Mouse (Mus musculus) WW6 (cell line): ENCODE data around the gene Galr2.
A peak's percentile ranks its signal among the peaks of the same experiment; 100 is the strongest.

Source experiments
- DNase-seq: peaks from one replicate; pipeline ENCODE4 v3.0.0-alpha.2; 2013; ENCODE audit warnings: low read depth, low spot score

Galr2 gene

DNA sequence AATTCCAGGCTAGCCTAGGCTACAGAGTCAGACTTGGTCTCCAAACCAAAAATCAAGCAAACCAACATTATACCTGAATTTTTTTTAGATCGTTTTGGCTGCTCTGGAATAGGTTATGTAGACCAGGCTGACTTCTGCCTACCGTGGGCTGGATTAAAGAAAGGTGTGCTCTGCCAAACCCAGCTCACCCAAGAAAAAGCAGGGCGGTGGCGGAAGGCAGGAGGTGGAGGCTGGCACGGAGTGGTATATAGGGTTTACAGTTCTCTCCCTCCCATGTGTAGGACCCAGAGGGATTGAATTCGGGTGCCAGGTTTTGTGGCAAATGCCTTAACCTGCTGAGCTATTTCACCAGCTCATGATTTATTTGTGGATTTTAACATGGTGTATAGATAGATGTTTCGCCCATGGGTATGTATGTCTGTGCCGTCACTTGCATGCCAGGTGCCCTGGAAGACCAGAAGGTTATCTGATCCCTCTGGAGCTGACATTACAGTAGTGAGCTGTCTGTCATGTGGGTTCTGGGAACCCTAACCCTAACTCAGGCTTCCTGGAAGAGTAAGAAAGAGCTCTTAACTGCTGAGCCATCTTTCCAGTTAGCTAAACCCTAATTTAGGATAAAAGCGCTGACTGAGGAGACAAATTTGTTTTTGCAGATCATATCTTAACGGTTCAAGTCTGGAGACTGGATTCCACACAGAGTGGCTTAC lies 26.4 kb downstream of the Galr2 start, which contains the start of gene Exoc7:
TSS of gene Exoc7 (minus strand) at position 215 of the 707 bp plus-strand sequence.
- no peak for DNase-seq

DNA sequence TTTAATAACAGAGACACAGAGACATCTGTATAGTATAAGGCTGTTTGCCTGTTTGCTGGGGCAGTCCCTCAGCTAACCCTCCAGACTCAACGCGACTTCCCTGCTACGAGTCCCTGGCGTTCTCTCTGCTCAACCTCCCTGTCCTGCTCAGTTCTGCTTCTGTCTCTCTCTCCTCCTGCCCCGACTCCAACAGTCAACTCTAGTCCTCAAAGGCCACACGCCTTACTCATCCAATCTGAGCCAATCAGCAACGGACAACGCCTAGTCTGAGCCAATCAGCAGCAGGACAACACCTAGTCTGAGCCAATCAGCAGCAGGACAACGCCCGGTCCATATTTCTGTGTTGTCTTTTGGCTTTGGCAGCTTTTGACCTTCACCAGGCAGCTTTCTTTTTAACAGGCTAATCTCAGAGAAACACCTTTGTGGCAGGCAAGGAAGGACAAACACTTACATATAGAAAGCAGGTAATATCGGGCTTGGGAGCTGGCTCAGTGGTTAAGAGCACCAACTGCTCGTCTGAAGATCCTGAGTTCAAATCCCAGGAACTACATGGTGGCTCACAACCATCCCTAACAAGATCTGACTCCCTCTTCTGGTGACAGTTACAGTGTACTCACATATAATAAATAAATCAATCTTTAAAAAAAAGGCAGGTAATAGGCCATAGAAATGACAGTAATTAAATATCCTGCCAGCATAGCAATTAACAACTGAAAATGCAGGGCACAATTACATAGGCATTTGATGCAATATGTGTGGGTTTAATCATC lies 27.2 kb downstream of the Galr2 start:
- DNase-seq: peak; percentile 75

DNA sequence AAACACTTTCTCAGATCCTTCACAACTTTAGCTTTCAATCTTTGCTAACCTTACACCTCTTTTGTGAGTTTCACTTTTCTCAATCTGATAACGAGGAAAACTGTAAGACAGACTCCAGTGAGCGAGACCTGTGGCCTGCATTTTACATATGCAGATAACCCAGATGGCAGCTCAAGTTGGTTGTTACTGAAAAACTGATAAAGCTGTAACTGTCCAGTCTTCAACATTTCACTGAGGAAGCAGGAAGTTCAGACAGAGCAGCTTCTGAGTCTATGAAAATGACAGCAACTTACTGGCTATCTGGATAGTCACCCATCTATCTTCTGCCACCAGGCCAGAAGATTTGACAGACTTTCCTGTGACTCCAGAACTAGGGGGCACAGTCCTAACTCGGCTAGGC lies 28.9 kb downstream of the Galr2 start:
- DNase-seq: no peak

DNA sequence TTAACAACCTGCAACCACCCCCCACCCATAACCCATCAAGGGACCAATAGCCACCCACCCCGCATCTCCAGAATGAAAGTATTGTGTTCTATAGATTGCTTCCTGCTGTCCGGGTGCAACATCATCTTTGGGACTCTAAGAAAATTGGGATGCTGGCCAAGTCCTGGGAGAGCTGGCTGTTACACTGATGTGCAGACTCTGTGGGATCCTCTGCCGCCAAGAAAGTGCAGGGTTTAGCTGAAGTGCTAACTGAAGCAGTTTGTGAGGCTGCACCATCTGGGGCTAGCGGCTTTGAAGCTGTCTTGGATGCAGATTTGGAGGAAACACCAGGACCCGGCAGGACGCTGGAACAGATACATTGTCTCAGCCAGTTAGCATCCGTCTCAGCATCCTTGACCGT lies 30.4 kb downstream of the Galr2 start:
- DNase-seq: no peak

DNA sequence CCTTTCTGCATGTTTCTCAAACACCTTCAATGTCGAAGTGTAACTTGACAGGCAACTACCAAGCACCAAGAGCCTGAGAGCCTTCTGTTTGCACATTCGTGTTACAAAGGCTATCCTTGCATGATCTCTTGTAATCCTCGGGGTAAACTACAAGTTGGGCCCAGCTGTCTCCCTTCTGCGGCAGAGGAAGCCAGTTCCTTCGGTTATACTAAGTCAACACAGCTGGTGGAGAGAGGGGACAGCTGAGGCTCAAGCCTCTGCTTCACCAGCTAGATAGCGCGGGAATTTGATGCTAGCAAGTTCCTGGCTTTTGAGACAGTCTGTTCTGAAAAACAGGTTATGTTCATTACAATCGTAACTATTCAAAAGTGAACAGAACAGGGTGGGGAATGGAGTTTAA lies 31.6 kb downstream of the Galr2 start:
- DNase-seq: no peak

DNA sequence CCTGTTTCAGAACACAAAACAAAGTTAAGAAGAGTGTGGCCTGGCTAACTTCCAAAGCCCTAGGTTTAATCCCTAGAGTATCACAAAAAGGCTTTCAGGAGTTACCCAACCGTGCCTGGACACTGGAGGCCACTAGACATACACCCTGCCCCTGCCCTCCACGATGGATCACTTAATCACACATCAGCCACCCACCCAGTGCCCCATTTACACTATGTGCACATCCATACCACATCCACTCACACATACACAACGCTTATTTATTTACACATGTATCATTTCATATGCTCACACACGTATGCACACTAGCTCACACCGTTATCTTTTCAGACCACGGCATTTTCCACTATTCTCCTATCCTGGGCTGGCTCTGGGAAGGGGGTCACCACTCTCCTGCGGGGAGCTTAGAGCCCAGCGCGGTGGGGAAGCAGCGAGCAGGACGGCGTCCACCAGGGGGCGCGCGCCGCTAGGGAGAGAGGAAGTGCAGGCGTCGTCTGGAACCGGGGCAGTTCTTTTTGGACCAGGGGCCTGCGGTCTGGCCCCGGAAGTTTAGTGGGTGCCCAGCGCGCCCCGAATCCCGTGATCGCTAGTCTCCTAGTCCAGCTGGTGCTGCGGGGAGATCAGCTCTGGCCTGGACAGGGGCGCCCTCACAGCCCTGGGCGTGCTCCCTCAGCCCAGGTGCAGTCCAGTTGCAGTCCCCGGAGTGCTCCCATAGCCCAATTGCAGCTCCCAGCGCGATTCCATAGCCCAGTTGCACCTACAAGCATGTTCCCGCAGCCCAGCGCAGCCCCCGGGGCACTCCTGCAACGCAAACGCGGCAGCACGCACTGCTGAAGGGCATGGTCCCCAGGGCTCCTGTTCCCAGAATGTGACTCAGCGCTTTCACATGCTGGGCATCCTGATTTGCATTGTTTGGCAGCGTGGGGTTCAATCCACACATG lies 38.2 kb downstream of the Galr2 start:
- DNase-seq: peak; percentile 75

DNA sequence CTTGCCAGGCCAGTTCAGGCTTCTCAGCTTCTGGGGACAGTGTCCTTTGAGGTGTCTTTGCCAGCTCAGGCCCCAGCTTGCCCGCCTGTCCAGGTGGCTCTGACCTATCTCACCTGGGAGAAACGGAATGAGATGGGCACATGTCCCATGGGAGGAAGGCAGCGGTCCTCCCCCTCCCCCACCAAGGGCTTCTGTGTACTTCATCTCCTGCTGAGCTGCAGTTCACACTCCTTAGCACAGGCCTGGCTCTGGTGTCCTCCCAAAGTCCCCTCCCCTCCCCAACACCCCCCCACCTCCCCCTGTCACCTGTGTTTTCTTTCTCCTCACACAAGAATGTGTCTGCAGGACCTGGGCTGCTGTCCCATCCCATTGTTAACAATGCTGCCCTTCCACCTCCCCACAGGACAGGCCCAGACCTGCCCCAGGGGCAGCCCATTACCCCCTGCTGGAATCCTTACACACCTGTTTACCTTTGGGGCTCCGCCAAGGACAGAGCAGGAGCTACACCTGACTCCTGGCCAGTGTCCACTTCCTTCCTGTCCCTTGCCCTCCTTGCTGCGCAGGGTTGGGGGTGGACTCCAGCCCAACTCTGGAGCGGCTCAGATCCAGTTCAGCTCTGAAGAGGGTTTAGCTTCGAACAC lies 46.3 kb downstream of the Galr2 start:
- no peak for DNase-seq

DNA sequence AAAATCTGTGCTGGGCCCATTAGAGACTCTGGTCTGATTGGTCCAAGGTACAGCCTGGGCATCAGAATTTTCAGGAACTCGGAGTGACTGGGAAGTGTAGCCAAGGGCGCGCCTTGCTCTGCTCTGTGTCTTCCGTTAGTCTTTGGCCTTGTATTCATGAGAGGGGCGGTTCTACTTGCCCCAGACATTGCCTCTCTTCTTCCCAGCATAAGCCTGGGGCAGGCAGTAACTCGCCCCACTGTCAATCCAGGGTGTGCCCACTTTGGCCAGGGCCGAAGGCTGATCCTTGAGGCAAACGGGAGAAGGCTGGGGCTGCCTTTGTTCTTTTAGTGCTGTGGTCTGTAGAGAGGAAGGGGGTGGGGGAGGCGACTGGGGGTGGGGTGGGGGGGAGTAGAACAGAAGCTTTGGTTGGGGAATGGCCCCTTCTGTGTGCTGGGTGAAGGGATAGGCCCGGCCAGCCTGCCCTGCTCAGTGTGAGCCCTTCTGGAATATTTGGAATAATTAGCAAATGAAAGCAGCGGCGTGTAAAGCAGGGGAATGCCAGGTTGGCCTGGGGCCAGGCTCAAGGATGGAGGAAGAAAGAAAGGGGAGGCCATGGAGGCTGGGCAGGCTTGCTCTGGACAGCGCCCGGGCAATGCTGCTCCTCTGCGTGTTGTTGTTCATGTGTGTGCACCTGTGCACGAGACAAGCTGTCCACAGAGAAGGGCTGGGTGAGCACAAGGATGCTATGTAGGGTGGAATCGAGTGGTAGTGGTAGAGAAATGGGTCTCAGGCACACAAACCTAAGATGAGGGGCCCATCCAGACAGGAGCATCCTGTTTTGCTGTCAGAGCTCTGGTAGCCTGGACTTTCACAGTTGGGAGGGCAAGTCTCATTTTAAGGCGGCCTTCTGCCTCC lies 48.8 kb downstream of the Galr2 start:
- no peak for DNase-seq

DNA sequence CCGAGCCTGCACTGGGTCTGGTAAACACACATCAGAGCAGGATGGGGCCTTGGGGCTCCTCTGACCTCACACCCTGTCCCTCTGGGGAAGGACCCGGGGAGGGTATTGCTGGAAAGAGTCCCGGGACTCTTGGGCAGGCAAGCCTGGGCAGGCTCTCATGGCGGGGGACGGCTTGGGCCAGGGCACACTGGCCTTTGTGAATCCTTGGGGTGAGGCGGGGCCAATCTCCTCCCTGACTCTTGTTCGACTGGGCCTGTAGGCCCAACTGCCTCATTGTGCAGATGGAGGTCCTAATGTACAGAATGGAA lies 49.4 kb downstream of the Galr2 start:
- no peak for DNase-seq

DNA sequence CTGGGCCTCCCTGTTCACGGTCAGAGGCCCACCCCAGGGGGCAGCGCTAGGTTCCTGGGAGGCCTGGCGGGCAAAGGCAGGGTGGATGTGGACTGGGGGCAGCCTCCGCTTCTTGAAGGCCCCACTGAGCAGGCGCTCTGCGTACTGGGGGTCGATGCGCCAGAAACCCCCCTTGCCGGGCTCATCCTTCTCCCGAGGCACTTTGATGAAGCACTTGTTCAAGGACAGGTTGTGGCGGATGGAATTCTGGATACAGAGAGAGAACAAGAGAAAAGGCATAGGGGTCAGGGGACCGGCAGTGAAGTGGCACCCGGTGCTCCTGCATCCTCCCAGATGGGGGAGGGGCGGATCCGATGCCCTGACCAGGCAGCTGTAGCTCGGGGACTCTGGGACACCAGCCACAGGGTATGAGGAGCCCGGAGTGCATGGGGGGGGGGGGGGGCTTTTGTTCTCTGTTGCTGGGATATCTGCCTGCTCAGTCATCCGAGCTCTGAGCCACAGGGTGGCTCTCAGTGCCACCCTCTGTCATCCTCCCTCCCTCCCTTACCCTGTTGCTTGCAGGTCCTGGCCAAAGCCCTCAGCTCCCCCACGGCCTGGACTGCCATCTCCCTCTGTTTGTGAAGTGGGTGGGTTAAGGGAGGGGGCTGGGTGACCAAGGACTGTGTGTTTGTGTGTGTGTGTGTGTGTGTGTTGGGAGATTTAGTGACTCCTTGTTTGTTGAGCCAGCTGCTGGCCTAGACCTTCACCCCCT lies 51.7 kb downstream of the Galr2 start:
- DNase-seq: no peak

DNA sequence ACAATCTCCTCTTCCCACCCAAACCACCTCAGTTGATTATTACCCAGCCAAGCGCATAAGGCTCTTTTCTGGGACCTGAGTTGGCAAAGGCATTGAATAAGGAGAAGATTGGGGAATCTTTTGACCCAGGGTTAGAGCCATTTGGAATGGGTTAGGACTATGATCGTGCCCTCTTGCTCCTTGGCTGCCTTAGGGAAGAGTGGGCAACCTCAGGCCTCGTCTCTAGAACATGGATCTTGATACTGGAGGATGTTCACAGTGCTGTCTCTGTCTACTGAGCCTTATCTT lies 52.2 kb downstream of the Galr2 start:
- no peak for DNase-seq
